Mouse (Mus musculus): ENCODE measurements around the gene Trim9.

- TF ChIP-seq CTCF (IDR thresholded peaks at IDR 0.05; ENCODE audit: borderline replicate concordance, insufficient read depth, low read length) (no peak), POLR2A (IDR thresholded peaks at IDR 0.05; ENCODE audit: low read depth, low read length) (no peak)
Measured at GRCm38 (mm10) chr12:70326393-70326792, 21.0 kb downstream of the Trim9 start.
